Mouse (Mus musculus) ES-Bruce4 (cell line): ENCODE results near the gene Pfkm.

Experiments
- CTCF ChIP-seq: IDR thresholded peaks from one replicate; pipeline ENCODE4 v1.8.1; 2011; ENCODE audit warnings: low read depth, low read length
- POLR2A ChIP-seq: IDR thresholded peaks from one replicate; pipeline ENCODE4 v1.8.1; 2011; ENCODE audit warnings: low read length; ENCODE audit not compliant: insufficient read depth

DNA sequence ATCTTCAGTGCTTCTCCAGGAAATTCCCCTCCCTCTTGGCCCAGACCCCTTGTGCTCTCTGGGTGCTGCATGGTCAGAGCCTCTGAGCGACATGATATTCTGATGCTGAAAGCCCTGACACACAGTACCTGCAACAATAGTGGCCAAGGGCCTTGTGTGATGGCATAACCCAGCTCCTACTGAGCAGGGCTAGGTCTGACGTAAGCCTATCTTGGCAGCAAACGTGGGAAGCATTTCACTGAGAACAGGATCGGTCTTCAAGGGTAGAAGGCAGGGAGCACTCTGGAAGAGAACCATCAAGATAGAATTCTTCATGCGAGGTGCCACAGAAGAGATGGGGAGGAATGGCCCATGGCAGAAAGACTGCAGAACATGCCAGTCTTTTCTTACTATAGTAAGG lies 73.1 kb downstream of the Pfkm start, which contains the start of gene Asb8:
- TF ChIP-seq POLR2A: no peak
- no peak for TF ChIP-seq CTCF
